ENCODE assay signal across 8 mouse cellular contexts in the genomic region with DNA sequence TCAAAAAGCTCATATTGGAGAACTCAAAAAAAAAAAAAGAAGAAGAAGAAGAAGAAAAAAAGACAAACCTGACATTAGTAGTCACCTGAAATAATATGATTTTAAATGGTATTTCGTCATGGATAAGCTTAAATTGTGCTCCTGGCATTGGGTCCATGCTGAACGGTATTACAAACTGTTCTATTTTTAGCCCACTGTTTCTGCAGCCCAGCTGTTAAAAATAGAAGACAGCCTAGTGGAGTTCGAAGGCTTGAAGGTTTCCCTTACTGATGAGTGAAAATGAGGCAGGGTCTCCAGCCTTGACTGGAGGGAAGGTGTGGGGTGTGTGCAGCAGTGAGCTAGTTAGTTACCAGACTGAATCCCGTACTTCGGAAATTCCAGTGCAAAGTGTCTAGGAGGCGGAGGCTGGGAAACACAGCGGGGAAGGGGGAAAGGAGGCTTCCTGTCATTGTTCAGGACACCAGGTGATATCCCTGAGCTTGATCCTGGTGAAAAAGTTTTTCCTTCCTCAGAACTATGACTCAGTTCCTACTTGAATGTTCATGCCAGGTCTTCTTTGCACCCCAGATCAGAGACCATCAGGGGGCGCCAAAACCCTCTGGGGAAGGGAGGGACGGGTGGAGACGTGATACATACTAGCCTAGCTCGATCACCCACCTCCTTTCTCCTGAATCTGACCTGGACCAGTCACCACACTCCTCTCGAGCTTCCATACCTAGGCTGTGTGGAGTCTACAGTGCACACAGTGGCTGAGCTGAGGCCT.
A peak's percentile ranks its signal among the peaks of the same experiment; 100 is the strongest.
DNase-seq lines count a peak whose midpoint lies in the region; ATAC-seq and TF ChIP-seq lines count a peak whose summit lies in the region.

No protein-coding gene starts in this region.

- no peaks in the 10 kb centered on the region for H3K9me3 ChIP-seq in liver, postnatal 0 days (ENCODE audit: low read length)

- peak; percentile 26 for DNase-seq in layer of hippocampus, adult 11-12 months (ENCODE audit: low spot score)
- DNase-seq in layer of hippocampus, adult 9-10 months (ENCODE audit: low spot score): no peak
- peak; percentile 74 to 78 for DNase-seq in gastrocnemius, postnatal 36 days
- DNase-seq in kidney, adult 18-20 months: peak; percentile 78
- peak; percentile 71 for DNase-seq in liver, postnatal 0 days
- peak; percentile 64 for DNase-seq in ovary, postnatal 36 days (ENCODE audit: low spot score)
- DNase-seq in thymus, postnatal 4 days: peak; percentile 86

- H3K4me1 ChIP-seq in brown adipose tissue, adult 24 weeks (ENCODE audit: control insufficient read depth, insufficient read depth, insufficient read length, low read length): peaks cover 18% of the 10 kb centered on the region; the same call in 1 of the 2 replicates
- peaks cover 4% of the 10 kb centered on the region; the same call in 1 of the 2 replicates for H3K4me1 ChIP-seq in liver, postnatal 0 days (ENCODE audit: insufficient read depth)

- no peak overlapping the region for H3K4me2 ChIP-seq in liver, postnatal 0 days (ENCODE audit: low read depth, low read length)

- intact Hi-C loops in gastrocnemius, postnatal 36 days (cut with DNase I): loop anchor here (2.0 kb wide), 1 partner anchor 33 kb away; no protein-coding TSS in a partner anchor

- no peak overlapping the region for H3K9ac ChIP-seq in liver, postnatal 0 days (replicated peaks)

- TF ChIP-seq CTCF in liver, postnatal 0 days (IDR thresholded peaks at IDR 0.05; ENCODE audit: low read depth): peak; percentile 66

- H3K27me3 ChIP-seq in liver, postnatal 0 days (ENCODE audit: insufficient read depth, low read length): no peaks in the 10 kb centered on the region

- TF ChIP-seq EP300 in liver, postnatal 0 days (IDR thresholded peaks at IDR 0.05; ENCODE audit: low read depth): no peak

- H3K27ac ChIP-seq in brown adipose tissue, adult 24 weeks (replicated peaks; ENCODE audit: low read depth, low read length): peak overlapping the region; percentile 98
- H3K27ac ChIP-seq in liver, postnatal 0 days (ENCODE audit: low read depth): no peak overlapping the region

- 14% methylated on average over 12 of the region's 12 CpGs for WGBS in liver, postnatal 0 days (ENCODE audit: insufficient replicate concordance)

- peak overlapping the region; percentile 47 for H3K4me3 ChIP-seq in brown adipose tissue, adult 24 weeks (ENCODE audit: insufficient read depth, low read depth, low read length)
- no peak overlapping the region for H3K4me3 ChIP-seq in liver, postnatal 0 days (ENCODE audit: low read depth, low read length)

- H3K36me3 ChIP-seq in liver, postnatal 0 days (replicated peaks; ENCODE audit: insufficient read depth, low read length): no peaks in the 10 kb centered on the region

- ATAC-seq in liver, postnatal 0 days: peak; percentile 54
